Mouse (Mus musculus) limb, embryonic 11.5 days (tissue): ENCODE measurements around the gene Gm10663. TPM values are rescaled to one million over a fixed set of nuclear protein-coding genes. Genes with fewer than 3 reads are reported as not detected.

Source experiments
- ATAC-seq: fragments of 200-750 bp; cut with Nextera tagmentation; 2 replicates; pipeline ENCODE4 v1.8.0; 2017; ENCODE audit warnings: low read depth; ENCODE audit not compliant: insufficient number of reproducible peaks, low FRiP score, low TSS enrichment
- DNase-seq: peaks from one replicate; pipeline ENCODE4 v3.0.0-alpha.2; 2015; ENCODE audit warnings: low spot score
- H3K27ac ChIP-seq: fragments of 300-500 bp; sonication (generic); replicated peaks from 2 replicates; pipeline ENCODE4 v1.5.1; 2014; ENCODE audit warnings: low read depth, mild to moderate bottlenecking, low read length
- H3K27me3 ChIP-seq: fragments of 300-500 bp; sonication (generic); 2 replicates; pipeline ENCODE4 v1.6.1; 2014; ENCODE audit warnings: mild to moderate bottlenecking, low read length, mixed read lengths; ENCODE audit not compliant: control insufficient read depth, insufficient read depth
- H3K36me3 ChIP-seq: fragments of 300-500 bp; sonication (generic); 2 replicates; pipeline ENCODE4 v1.6.1; 2014; ENCODE audit warnings: mild to moderate bottlenecking, low read length, moderate library complexity, mixed read lengths; ENCODE audit not compliant: control insufficient read depth, insufficient read depth
- H3K4me1 ChIP-seq: fragments of 300-500 bp; sonication (generic); 2 replicates; pipeline ENCODE4 v1.6.1; 2014; ENCODE audit warnings: low read length, mixed read lengths; ENCODE audit not compliant: control insufficient read depth, insufficient read depth
- H3K4me2 ChIP-seq: fragments of 300-500 bp; sonication (generic); 2 replicates; pipeline ENCODE4 v1.6.1; 2014; ENCODE audit warnings: low read depth, mild to moderate bottlenecking, moderate library complexity; ENCODE audit not compliant: severe bottlenecking
- H3K4me3 ChIP-seq: fragments of 300-500 bp; sonication (generic); 2 replicates; pipeline ENCODE4 v1.5.1; 2014; ENCODE audit warnings: low read depth, low read length
- H3K9ac ChIP-seq: fragments of 300-500 bp; sonication (generic); 2 replicates; pipeline ENCODE4 v1.6.1; 2014; ENCODE audit warnings: mild to moderate bottlenecking, low read length
- H3K9me3 ChIP-seq: fragments of 300-500 bp; sonication (generic); 2 replicates; pipeline ENCODE4 v1.6.1; 2016; ENCODE audit warnings: low read length; ENCODE audit not compliant: control insufficient read depth
- WGBS: fragments of 180-500 bp; shearing (Covaris S2); extraction: QIAGEN DNeasy Blood & Tissue Kit; methylation state at CpG from one replicate; pipeline ENCODE4 v1.1.7; 2014; 5-methylcytosine and 5-hydroxymethylcytosine counted together
- polyA plus RNA-seq: library from polyadenylated mRNA; unstranded; fragments of >200 nt; fragmentation: Nextera tagmentation; extraction: Ambion mirVana; gene quantifications from 2 replicates; pipeline ENCODE4 v1.2.1, GENCODE M21; 2014

Gm10663 gene
- polyA plus RNA-seq, 1 experiment from 2014 or later: not detected

- Histone ChIP-seq H3K4me3 (no peak overlapping the region), H3K9ac (no peak overlapping the region), H3K4me1 (no peaks in the 10 kb centered on the region), H3K9me3 (no peaks in the 10 kb centered on the region), H3K27me3 (no peaks in the 10 kb centered on the region), H3K36me3 (no peaks in the 10 kb centered on the region), H3K4me2 (no peak overlapping the region), H3K27ac (no peak overlapping the region)
- DNase-seq (no peak), ATAC-seq (no peak)
- 90% methylated on average over 4 of the region's 4 CpGs for WGBS
Observed at GRCm38 (mm10) chr8:65067031-65067430, 7.8 kb upstream of the Gm10663 start.

DNA sequence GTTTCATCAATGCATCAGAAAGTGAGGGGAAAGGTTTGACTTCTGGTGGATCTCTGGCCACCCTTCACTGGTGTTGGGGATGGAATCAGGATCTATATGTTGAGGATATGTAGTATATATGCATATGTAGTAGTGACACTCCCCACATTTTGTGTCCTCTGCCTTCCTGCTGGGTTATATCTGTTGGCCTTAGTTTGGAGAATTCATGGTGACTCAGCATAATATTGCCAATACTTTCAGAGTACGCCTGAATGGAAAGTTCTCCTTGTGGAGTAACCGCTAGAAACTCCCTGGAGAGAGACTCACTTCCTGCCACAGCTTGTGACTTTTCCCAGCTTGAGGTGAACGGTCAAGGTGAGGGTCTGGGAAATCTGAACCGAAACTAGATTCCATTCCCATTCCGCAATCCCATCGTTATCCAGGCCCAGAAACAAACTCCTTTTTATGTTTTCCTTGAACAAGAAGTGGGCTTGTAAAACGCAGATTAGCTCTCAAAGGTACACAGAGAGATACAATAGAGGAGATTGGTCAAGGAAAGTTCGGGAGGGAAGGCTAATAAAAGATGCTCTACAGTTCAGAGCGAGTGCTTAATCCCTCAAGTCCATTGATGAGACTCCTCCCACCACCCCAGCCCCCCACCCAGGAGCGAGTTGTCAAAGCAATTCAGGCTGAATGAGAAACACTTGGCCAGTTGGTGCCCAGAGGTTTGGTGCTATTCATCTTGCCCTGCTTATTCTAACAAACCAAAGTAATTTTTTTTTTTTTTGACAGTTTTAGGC is 7.0 kb upstream of the Gm10663 start:
- Histone ChIP-seq H3K27ac (no peak overlapping the region), H3K4me1 (no peaks in the 10 kb centered on the region), H3K36me3 (no peaks in the 10 kb centered on the region), H3K4me3 (no peak overlapping the region), H3K27me3 (no peaks in the 10 kb centered on the region), H3K9me3 (no peaks in the 10 kb centered on the region), H3K9ac (no peak overlapping the region), H3K4me2 (no peak overlapping the region)
- 36% methylated on average over 10 of the region's 10 CpGs for WGBS
- DNase-seq: no peak
- ATAC-seq: no peak

- H3K36me3 ChIP-seq: no peaks in the 10 kb centered on the region
- no peak overlapping the region for H3K4me3 ChIP-seq
- no peak for ATAC-seq
- H3K27me3 ChIP-seq: no peaks in the 10 kb centered on the region
- H3K4me2 ChIP-seq: no peak overlapping the region
- H3K9ac ChIP-seq: no peak overlapping the region
- WGBS: 84% methylated on average over 4 of the region's 4 CpGs
- H3K9me3 ChIP-seq: no peaks in the 10 kb centered on the region
- no peaks in the 10 kb centered on the region for H3K4me1 ChIP-seq
- no peak for DNase-seq
- H3K27ac ChIP-seq: no peak overlapping the region
Observed at GRCm38 (mm10) chr8:65068473-65068819, 6.4 kb upstream of the Gm10663 start.

GRCm38 (mm10) chr8:65070996-65071395 is 3.8 kb upstream of the Gm10663 start:
- Histone ChIP-seq H3K9me3 (no peaks in the 10 kb centered on the region), H3K27me3 (no peaks in the 10 kb centered on the region)
- WGBS: 67% methylated on average over 4 of the region's 4 CpGs

GRCm38 (mm10) chr8:65080731-65081130 is 5.9 kb downstream of the Gm10663 start:
- Histone ChIP-seq H3K36me3 (no peaks in the 10 kb centered on the region), H3K4me3 (no peak overlapping the region), H3K9ac (no peak overlapping the region), H3K9me3 (no peaks in the 10 kb centered on the region), H3K27ac (no peak overlapping the region), H3K27me3 (no peaks in the 10 kb centered on the region), H3K4me1 (no peaks in the 10 kb centered on the region), H3K4me2 (no peak overlapping the region)
- WGBS: 90% methylated on average over 9 of the region's 9 CpGs
- ATAC-seq: no peak
- DNase-seq: no peak

More at GRCm38 (mm10) chr8:65070996-65071395, 3.8 kb upstream of the Gm10663 start:
- no peak for DNase-seq
- ATAC-seq: no peak
- Histone ChIP-seq H3K27ac (no peak overlapping the region), H3K4me1 (no peaks in the 10 kb centered on the region), H3K4me3 (no peak overlapping the region), H3K9ac (no peak overlapping the region), H3K36me3 (no peaks in the 10 kb centered on the region), H3K4me2 (no peak overlapping the region)

DNA sequence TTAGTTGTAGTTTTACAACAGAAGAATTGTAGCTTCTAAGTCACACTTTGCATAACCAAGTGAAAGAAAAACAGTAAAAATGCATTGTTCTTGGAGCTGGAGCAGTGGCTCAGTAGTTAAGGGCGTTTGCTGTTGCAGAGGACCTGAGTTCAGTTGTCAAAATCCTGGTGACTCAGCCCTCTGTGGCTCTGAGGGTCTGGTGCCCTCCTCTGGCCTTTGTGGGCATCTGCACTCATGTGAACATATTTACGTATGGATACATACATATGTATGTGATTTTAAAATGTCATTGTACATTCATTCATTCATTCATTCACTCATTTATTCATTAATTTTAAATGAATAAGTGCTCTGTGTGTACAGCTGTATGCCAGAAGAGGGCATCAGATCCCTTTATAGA is 10.8 kb downstream of the Gm10663 start:
- DNase-seq (no peak), ATAC-seq (no peak)
- Histone ChIP-seq H3K27me3 (no peaks in the 10 kb centered on the region), H3K27ac (no peak overlapping the region), H3K4me2 (no peak overlapping the region), H3K9me3 (no peaks in the 10 kb centered on the region), H3K4me3 (no peak overlapping the region), H3K4me1 (no peaks in the 10 kb centered on the region), H3K9ac (no peak overlapping the region), H3K36me3 (no peaks in the 10 kb centered on the region)
- WGBS: 77% methylated on average over 2 of the region's 2 CpGs

- H3K9ac ChIP-seq: no peak overlapping the region
- no peak overlapping the region for H3K4me2 ChIP-seq
- DNase-seq (no peak), ATAC-seq (no peak)
- H3K27me3 ChIP-seq: no peaks in the 10 kb centered on the region
- WGBS: 82% methylated on average over 8 of the region's 8 CpGs
- H3K4me3 ChIP-seq: no peak overlapping the region
- H3K9me3 ChIP-seq: no peaks in the 10 kb centered on the region
- no peaks in the 10 kb centered on the region for H3K36me3 ChIP-seq
- H3K27ac ChIP-seq: no peak overlapping the region
- H3K4me1 ChIP-seq: no peaks in the 10 kb centered on the region
Observed at GRCm38 (mm10) chr8:65087711-65088110, 12.9 kb downstream of the Gm10663 start.

- H3K27me3 ChIP-seq: no peaks in the 10 kb centered on the region
- no peak overlapping the region for H3K4me3 ChIP-seq
- no peaks in the 10 kb centered on the region for H3K36me3 ChIP-seq
- H3K4me1 ChIP-seq: no peaks in the 10 kb centered on the region
- H3K27ac ChIP-seq: no peak overlapping the region
- H3K9me3 ChIP-seq: no peaks in the 10 kb centered on the region
- ATAC-seq: no peak
- DNase-seq: no peak
- H3K4me2 ChIP-seq: no peak overlapping the region
- WGBS: 86% methylated on average over 12 of the region's 12 CpGs
- H3K9ac ChIP-seq: no peak overlapping the region
Observed at GRCm38 (mm10) chr8:65088120-65088519, 13.3 kb downstream of the Gm10663 start.

DNA sequence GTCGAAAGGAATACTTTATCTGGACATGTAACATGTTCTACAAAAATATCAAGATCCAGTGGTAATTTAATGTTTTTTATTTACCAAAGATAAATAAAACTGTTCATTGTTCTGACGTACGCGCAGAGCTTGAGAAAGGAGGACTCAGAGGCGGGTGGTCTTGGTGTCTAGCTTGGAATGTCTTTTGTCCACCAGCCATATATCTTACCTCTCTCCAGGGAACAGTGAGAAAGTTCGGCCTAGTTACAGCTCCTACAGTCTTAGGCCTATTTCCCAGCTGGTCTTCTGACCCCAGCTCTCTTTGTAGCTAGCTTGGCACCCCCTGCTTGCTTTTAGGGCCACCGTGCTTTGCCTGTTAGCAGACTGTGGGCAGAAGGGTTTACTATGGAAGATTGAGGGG is 14.9 kb downstream of the Gm10663 start:
- ATAC-seq: no peak

More for the DNA sequence above, 14.9 kb downstream of the Gm10663 start:
- WGBS: 76% methylated on average over 7 of the region's 7 CpGs
- no peak for DNase-seq
- Histone ChIP-seq H3K9ac (no peak overlapping the region), H3K36me3 (no peaks in the 10 kb centered on the region), H3K27ac (no peak overlapping the region), H3K9me3 (no peaks in the 10 kb centered on the region), H3K4me1 (no peaks in the 10 kb centered on the region), H3K4me3 (no peak overlapping the region), H3K4me2 (no peak overlapping the region), H3K27me3 (no peaks in the 10 kb centered on the region)
